In genomic region chr16:72356515-72357357, GRCm38 (mm10) we compare ENCODE assay signal across 11 mouse cellular contexts. TPM values are rescaled to one million over a fixed set of nuclear protein-coding genes. Genes with fewer than 3 reads are reported as not detected.
DNase-seq lines count a peak whose midpoint lies in the region; ATAC-seq lines count a peak whose summit lies in the region.
"Had no signal": no experiment of that assay in that cellular context is flagged by ENCODE, and none has a peak within 500 bp of the region (broad histone marks: within the 10 kb centered on the region; RNA-seq: fewer than 3 reads in every experiment).

No protein-coding gene starts in this region.

- H3K9ac ChIP-seq in kidney, embryonic 15.5 days: no peak overlapping the region
- H3K9ac ChIP-seq: embryonic facial prominence, embryonic 15.5 days had no signal

- H3K4me3 ChIP-seq in kidney, embryonic 15.5 days (replicated peaks): no peak overlapping the region
- H3K4me3 ChIP-seq: embryonic facial prominence, embryonic 15.5 days; megakaryocyte, embryonic 14.5 days had no signal

- no peaks in the 10 kb centered on the region for H3K27me3 ChIP-seq in kidney, embryonic 15.5 days
- H3K27me3 ChIP-seq: embryonic facial prominence, embryonic 15.5 days; megakaryocyte, embryonic 14.5 days had no signal

- no peaks in the 10 kb centered on the region for H3K4me1 ChIP-seq in kidney, embryonic 15.5 days
- H3K4me1 ChIP-seq: embryonic facial prominence, embryonic 15.5 days; megakaryocyte, embryonic 14.5 days had no signal

- H3K4me2 ChIP-seq in kidney, embryonic 15.5 days: no peak overlapping the region
- H3K4me2 ChIP-seq: embryonic facial prominence, embryonic 15.5 days had no signal

- no peak overlapping the region for H3K27ac ChIP-seq in kidney, embryonic 15.5 days
- H3K27ac ChIP-seq: embryonic facial prominence, embryonic 15.5 days had no signal

- peak; percentile 34 to 43 for DNase-seq in cerebellum, postnatal 14 days
- no peak for DNase-seq in cerebellum, adult 8-10 months
- DNase-seq in kidney, postnatal 36 days: peak; percentile 14 to 25
- DNase-seq in A20 (ENCODE audit: low read depth, low spot score): peak; percentile 6
- DNase-seq in embryo, embryonic 11 days: peak; percentile 72
- no peak for DNase-seq in urinary bladder, postnatal 10 days (ENCODE audit: low spot score)

- no peak for ATAC-seq in kidney, embryonic 15.5 days (replicated peaks; ENCODE audit: low FRiP score)
- ATAC-seq in activated CD4-positive, CD25-positive, alpha-beta regulatory T cell, adult 4 months: no peak

- WGBS in kidney, embryonic 15.5 days: 88% methylated on average over 2 of the region's 2 CpGs

- H3K9me3 ChIP-seq in kidney, embryonic 15.5 days (replicated peaks): no peaks in the 10 kb centered on the region
- H3K9me3 ChIP-seq: embryonic facial prominence, embryonic 15.5 days; megakaryocyte, embryonic 14.5 days had no signal

- H3K36me3 ChIP-seq in kidney, embryonic 15.5 days: no peaks in the 10 kb centered on the region
- H3K36me3 ChIP-seq: embryonic facial prominence, embryonic 15.5 days; G1E had no signal

RNA-seq across cellular contexts. Expression of gene Robo1, which starts 48.6 kb away (rescaled TPM):
- 26.0 and 28.9 TPM in 2 replicates for polyA plus RNA-seq in kidney, embryonic 15.5 days (2015; fragmentation: Nextera tagmentation; extraction: Ambion mirVana)
- not detected for polyA plus RNA-seq in activated CD4-positive, CD25-positive, alpha-beta regulatory T cell, adult 4 months (2017; shearing (Covaris generic))
- polyA plus RNA-seq: G1E had no signal

Comparison
In these comparisons a context has a peak if more than half of its experiments do, and no peak if none do; other contexts are left out.
1. DNase-seq: peak in cerebellum, postnatal 14 days (2 of 2), kidney, postnatal 36 days (2 of 2), A20 (single experiment) and embryo, embryonic 11 days (single experiment); none in cerebellum, adult 8-10 months (single experiment) and urinary bladder, postnatal 10 days (single experiment).
2. RNA of gene Robo1, which starts 48.6 kb away (polyA plus RNA-seq): 26.0 to 28.9 TPM in kidney, embryonic 15.5 days; not detected in activated CD4-positive, CD25-positive, alpha-beta regulatory T cell, adult 4 months; every median in the first group is over 10 times any median in the second.